Mouse (Mus musculus): ENCODE measurements around the gene Mcub. TPM values are rescaled to one million over a fixed set of nuclear protein-coding genes. Genes with fewer than 3 reads are reported as not detected.

The Mcub gene
- polyA plus RNA-seq, 1 experiment from 2014 or later: 6.6 TPM

DNA sequence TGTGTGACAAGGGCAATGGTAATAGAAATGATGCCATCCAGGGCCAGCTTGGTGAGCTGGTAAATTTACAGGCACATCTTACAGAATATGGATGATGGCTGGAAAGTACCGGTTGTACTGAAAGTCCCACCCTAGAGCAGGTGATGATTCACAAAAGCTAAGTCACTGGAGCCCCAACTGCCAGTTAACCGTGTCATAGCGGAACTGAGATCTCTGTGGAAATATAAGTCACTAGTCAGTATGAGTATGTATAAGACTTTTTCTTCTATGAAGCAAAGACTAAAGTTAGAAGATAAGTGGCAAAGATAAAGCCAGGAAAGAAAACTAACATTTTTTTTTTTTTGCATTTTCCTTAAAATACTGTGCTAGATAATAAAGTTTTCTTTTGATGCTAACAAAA lies 76.9 kb downstream of the Mcub start:
- no peaks in the 10 kb centered on the region for H3K27me3 ChIP-seq (replicated peaks; ENCODE audit: control insufficient read depth, insufficient read depth, low read length)
- H3K4me2 ChIP-seq (ENCODE audit: low read length): no peak overlapping the region
- H3K36me3 ChIP-seq (ENCODE audit: control insufficient read depth, insufficient read depth, low read length): peaks cover 26% of the 10 kb centered on the region; the same call in 1 of the 2 replicates
- H3K9me3 ChIP-seq (replicated peaks; ENCODE audit: control insufficient read depth, low read length): no peaks in the 10 kb centered on the region
- H3K9ac ChIP-seq (ENCODE audit: low read length): no peak overlapping the region
- WGBS: 94% methylated on average over 3 of the region's 3 CpGs
- H3K4me3 ChIP-seq (ENCODE audit: low read depth, low read length): no peak overlapping the region
- DNase-seq (ENCODE audit: low spot score) (no peak), ATAC-seq (no peak)
- H3K4me1 ChIP-seq (ENCODE audit: control insufficient read depth, insufficient read depth, low read length): no peaks in the 10 kb centered on the region
- no peak overlapping the region for H3K27ac ChIP-seq (ENCODE audit: low read depth, low read length)

DNA sequence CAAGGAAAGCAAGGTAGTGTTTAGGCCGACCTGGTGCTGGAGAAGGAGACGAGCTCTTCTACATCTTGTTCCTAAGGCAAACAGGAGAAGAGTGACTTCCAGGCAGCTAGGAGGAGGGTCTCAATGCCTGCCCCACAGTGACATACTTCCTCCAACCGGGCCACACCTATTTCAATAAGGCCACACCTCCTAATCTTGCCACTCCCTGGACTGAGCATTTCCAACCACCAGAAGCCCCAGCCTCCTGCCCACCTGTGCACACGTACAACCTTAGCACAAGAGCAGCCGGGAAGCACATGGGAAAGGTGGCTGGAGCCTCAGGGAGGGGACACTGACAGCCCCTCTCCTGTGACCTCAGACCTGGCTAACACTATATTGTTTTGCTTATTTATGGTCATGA lies 78.0 kb downstream of the Mcub start:
- 90% methylated on average over 5 of the region's 5 CpGs for WGBS
- no peak overlapping the region for H3K4me2 ChIP-seq (ENCODE audit: low read length)
- peaks cover 26% of the 10 kb centered on the region; the same call in 1 of the 2 replicates for H3K36me3 ChIP-seq (ENCODE audit: control insufficient read depth, insufficient read depth, low read length)
- H3K27me3 ChIP-seq (replicated peaks; ENCODE audit: control insufficient read depth, insufficient read depth, low read length): no peaks in the 10 kb centered on the region
- H3K4me3 ChIP-seq (ENCODE audit: low read depth, low read length): no peak overlapping the region
- no peak for DNase-seq (ENCODE audit: low spot score)
- H3K27ac ChIP-seq (ENCODE audit: low read depth, low read length): no peak overlapping the region
- no peak overlapping the region for H3K9ac ChIP-seq (ENCODE audit: low read length)
- no peak for ATAC-seq
- H3K9me3 ChIP-seq (replicated peaks; ENCODE audit: control insufficient read depth, low read length): no peaks in the 10 kb centered on the region
- H3K4me1 ChIP-seq (ENCODE audit: control insufficient read depth, insufficient read depth, low read length): no peaks in the 10 kb centered on the region

DNA sequence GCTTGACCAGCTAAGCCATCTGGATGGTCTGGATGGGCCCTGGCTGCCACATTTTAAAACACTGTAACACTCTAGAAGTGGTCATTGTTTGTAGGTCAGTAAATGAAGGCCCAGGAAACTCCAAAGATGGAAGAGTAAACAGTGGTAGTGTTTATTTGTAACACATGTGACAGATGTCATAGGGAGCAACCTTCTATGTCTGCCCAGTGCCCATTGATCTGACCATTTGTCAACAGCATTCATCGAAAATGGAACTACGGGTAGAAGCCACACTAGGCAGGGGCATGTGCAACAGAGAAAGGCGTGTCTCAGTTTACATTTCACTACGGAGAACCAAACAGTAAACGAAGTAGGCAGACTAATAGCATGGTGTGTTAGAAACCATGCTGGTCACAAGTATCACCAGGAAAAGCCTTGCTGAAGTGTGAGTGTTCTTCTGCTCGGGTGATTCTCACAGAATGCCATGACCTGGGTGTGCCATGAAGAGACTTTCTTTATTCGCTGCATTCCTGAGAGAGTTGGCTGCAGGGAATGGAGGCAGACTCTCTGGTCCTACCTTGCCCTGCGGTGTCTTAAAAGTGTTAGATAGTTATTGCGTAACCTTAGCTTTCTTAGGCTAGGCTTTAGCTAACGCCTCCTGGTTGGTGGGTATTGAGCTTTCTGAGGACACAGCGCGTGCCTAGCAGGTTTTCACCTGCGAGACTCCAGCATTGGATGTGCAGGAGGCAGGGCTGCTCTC lies 82.1 kb downstream of the Mcub start:
- H3K9me3 ChIP-seq (replicated peaks; ENCODE audit: control insufficient read depth, low read length): no peaks in the 10 kb centered on the region
- no peak overlapping the region for H3K4me3 ChIP-seq (ENCODE audit: low read depth, low read length)
- 91% methylated on average over 13 of the region's 13 CpGs for WGBS
- H3K4me2 ChIP-seq (ENCODE audit: low read length): no peak overlapping the region
- H3K4me1 ChIP-seq (ENCODE audit: control insufficient read depth, insufficient read depth, low read length): no peaks in the 10 kb centered on the region
- ATAC-seq (no peak), DNase-seq (ENCODE audit: low spot score) (no peak)
- H3K36me3 ChIP-seq (ENCODE audit: control insufficient read depth, insufficient read depth, low read length): peaks cover 14% of the 10 kb centered on the region; the same call in 1 of the 2 replicates
- H3K27me3 ChIP-seq (replicated peaks; ENCODE audit: control insufficient read depth, insufficient read depth, low read length): no peaks in the 10 kb centered on the region
- H3K27ac ChIP-seq (ENCODE audit: low read depth, low read length): no peak overlapping the region
- H3K9ac ChIP-seq (ENCODE audit: low read length): no peak overlapping the region

DNA sequence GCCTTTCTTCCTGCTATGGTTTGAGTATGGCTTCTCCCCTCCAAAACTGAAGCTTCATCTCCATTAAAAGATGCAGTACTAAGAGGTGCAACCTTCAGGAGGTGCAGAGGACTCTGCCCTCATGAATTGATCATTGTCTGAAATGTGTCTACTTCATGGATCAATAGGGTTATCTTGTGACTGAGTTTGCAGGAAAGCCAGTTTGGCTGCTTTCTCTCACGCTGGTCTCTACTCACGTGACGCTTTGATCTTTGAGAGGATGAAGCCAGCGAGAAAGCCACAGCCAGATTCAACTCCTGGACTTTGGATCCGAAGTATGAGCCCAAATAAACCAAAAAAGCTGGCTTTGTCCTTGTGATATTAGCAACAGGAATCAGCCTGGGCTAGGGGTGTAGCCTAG lies 83.6 kb downstream of the Mcub start:
- DNase-seq (ENCODE audit: low spot score) (no peak), ATAC-seq (no peak)
- WGBS: 91% methylated on average over 5 of the region's 5 CpGs
- Histone ChIP-seq H3K9me3 (replicated peaks; ENCODE audit: control insufficient read depth, low read length) (no peaks in the 10 kb centered on the region), H3K4me3 (ENCODE audit: low read depth, low read length) (no peak overlapping the region), H3K4me1 (ENCODE audit: control insufficient read depth, insufficient read depth, low read length) (no peaks in the 10 kb centered on the region), H3K4me2 (ENCODE audit: low read length) (no peak overlapping the region), H3K9ac (ENCODE audit: low read length) (no peak overlapping the region), H3K27ac (ENCODE audit: low read depth, low read length) (no peak overlapping the region), H3K36me3 (ENCODE audit: control insufficient read depth, insufficient read depth, low read length) (peaks cover 8% of the 10 kb centered on the region; the same call in 1 of the 2 replicates), H3K27me3 (replicated peaks; ENCODE audit: control insufficient read depth, insufficient read depth, low read length) (no peaks in the 10 kb centered on the region)

DNA sequence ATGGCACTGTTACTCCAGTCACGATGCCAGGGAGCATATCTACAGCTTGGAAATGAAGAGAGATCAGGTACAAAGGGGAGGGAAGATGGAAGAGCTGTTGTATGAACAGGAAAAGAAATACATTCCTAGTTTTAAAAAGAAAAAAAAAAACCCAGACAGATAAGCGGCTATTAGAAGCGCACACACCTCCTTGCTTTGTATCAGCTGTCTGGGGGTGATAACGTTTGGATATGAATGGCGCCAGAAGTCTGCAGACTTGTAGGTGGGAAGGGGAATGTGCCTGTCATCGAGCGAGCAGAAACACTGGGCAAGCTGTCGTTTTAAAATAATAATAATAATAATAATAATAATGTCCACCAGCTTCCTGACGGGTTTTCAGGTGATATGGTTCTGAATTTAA lies 84.4 kb downstream of the Mcub start:
- whole genome bisulfite sequencing: 88% methylated on average over 9 of the region's 9 CpGs
- ATAC-seq (no peak), DNase-seq (ENCODE audit: low spot score) (no peak)
- no peaks in the 10 kb centered on the region for H3K27me3 ChIP-seq (replicated peaks; ENCODE audit: control insufficient read depth, insufficient read depth, low read length)
- H3K9ac ChIP-seq (ENCODE audit: low read length): no peak overlapping the region
- H3K4me2 ChIP-seq (ENCODE audit: low read length): no peak overlapping the region
- H3K27ac ChIP-seq (ENCODE audit: low read depth, low read length): no peak overlapping the region
- H3K4me3 ChIP-seq (ENCODE audit: low read depth, low read length): no peak overlapping the region
- no peaks in the 10 kb centered on the region for H3K4me1 ChIP-seq (ENCODE audit: control insufficient read depth, insufficient read depth, low read length)
- peaks cover under 1% of the 10 kb centered on the region; the same call in 1 of the 2 replicates for H3K36me3 ChIP-seq (ENCODE audit: control insufficient read depth, insufficient read depth, low read length)
- H3K9me3 ChIP-seq (replicated peaks; ENCODE audit: control insufficient read depth, low read length): no peaks in the 10 kb centered on the region

DNA sequence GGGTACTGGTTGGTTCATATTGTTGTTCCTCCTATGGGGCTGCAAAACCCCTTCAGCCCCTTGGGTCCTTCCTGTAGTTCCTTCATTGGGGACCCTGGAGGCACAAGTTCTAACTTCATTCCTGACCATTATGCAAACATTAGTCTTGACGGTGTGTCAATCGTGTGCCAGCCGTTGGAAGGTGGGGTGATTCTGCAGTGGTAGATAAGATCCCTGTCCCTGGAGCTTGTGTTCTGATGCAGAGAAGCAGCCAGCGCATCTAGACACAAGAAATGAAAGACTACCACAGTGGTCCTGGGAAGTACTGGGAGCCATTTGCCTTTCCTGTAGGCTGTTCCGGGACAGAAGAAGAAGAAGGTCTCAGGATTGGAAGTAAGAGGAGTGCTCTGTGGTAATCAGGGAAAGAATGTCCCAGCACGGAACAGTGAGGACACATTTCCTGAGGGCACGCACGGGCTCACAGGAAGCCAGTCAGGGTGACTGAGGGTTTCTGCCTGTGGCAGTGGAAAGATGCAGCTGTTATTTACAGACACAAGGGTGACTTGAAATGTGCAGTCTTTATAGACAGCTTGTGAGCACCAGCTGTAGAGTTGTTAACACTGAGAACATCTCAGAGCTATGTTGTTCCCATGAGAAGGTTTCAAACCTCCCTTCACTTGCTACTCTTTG lies 88.9 kb downstream of the Mcub start:
- Histone ChIP-seq H3K4me2 (ENCODE audit: low read length) (no peak overlapping the region), H3K27ac (ENCODE audit: low read depth, low read length) (no peak overlapping the region), H3K27me3 (replicated peaks; ENCODE audit: control insufficient read depth, insufficient read depth, low read length) (no peaks in the 10 kb centered on the region), H3K4me1 (ENCODE audit: control insufficient read depth, insufficient read depth, low read length) (0 out of 2 replicates have a peak, but pooled peaks cover 3% of the 10 kb centered on the region), H3K4me3 (ENCODE audit: low read depth, low read length) (no peak overlapping the region), H3K9me3 (replicated peaks; ENCODE audit: control insufficient read depth, low read length) (no peaks in the 10 kb centered on the region), H3K36me3 (ENCODE audit: control insufficient read depth, insufficient read depth, low read length) (no peaks in the 10 kb centered on the region), H3K9ac (ENCODE audit: low read length) (no peak overlapping the region)
- ATAC-seq (no peak), DNase-seq (ENCODE audit: low spot score) (no peak)
- WGBS: 92% methylated on average over 8 of the region's 8 CpGs

DNA sequence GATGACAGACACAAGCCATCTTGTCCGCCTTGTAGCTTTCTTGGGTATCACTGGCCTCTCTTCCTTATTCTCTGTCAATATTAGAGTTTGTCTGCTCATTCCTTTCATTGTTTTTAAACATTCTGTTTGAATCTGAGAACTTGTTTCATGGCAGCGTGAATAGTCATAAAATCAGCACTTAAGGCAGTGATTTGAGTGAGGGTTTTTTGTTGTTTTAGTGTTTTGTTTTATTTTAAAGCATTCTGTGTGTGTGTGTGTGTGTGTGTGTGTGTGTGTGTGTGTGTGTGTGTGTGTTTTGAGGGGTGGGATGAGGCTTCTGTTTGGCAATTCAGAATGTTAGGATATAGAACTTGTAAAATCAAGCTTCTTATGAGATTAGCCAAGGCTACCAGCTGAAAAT lies 90.1 kb downstream of the Mcub start:
- H3K9ac ChIP-seq (ENCODE audit: low read length): no peak overlapping the region
- no peak overlapping the region for H3K4me3 ChIP-seq (ENCODE audit: low read depth, low read length)

DNA sequence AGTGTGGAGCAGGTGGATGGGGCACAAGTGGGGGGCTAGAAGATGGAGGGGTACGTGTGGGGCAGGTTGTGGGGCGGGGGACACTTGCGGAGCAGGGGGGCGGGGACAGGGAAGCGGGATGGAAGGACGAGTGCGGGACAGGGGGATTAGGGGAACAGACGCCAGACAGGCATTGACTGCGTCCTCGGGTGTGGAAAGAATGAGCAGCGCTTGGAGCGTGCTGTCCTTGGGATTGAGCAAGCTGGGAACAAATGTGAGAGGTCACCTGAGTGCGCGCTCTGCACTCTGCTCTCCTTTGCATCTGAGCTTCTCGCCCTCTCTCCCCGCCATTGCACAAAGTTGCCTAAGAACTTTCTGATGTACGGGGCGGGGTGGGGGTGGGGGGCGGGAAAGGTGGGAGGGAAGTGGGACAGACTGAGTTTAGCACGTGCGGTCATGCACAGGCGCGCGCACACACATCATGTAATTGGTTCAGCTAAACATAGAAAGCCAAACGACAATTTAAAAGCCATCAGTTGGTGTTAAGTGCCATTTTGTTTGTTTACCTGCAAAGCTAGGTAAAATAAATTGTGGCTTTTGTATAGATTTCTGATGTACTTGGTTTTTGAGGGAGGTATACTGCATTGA lies 90.8 kb downstream of the Mcub start:
- Histone ChIP-seq H3K27me3 (replicated peaks; ENCODE audit: control insufficient read depth, insufficient read depth, low read length) (no peaks in the 10 kb centered on the region), H3K4me3 (ENCODE audit: low read depth, low read length) (peak overlapping the region; percentile 63), H3K9me3 (replicated peaks; ENCODE audit: control insufficient read depth, low read length) (no peaks in the 10 kb centered on the region), H3K27ac (ENCODE audit: low read depth, low read length) (peak overlapping the region; percentile 86; the same call in 1 of the 2 replicates), H3K4me1 (ENCODE audit: control insufficient read depth, insufficient read depth, low read length) (0 out of 2 replicates have a peak, but pooled peaks cover 3% of the 10 kb centered on the region), H3K4me2 (ENCODE audit: low read length) (peak overlapping the region; percentile 83), H3K9ac (ENCODE audit: low read length) (peak overlapping the region; percentile 79), H3K36me3 (ENCODE audit: control insufficient read depth, insufficient read depth, low read length) (no peaks in the 10 kb centered on the region)
- DNase-seq (ENCODE audit: low spot score) (peak; percentile 54), ATAC-seq (peak; percentile 58)
- under 1% methylated on average over 25 of the region's 25 CpGs for WGBS

More for the DNA sequence above, 90.1 kb downstream of the Mcub start:
- Histone ChIP-seq H3K4me1 (ENCODE audit: control insufficient read depth, insufficient read depth, low read length) (0 out of 2 replicates have a peak, but pooled peaks cover 3% of the 10 kb centered on the region), H3K36me3 (ENCODE audit: control insufficient read depth, insufficient read depth, low read length) (no peaks in the 10 kb centered on the region), H3K4me2 (ENCODE audit: low read length) (peak overlapping the region; percentile 83), H3K27ac (ENCODE audit: low read depth, low read length) (no peak overlapping the region), H3K27me3 (replicated peaks; ENCODE audit: control insufficient read depth, insufficient read depth, low read length) (no peaks in the 10 kb centered on the region), H3K9me3 (replicated peaks; ENCODE audit: control insufficient read depth, low read length) (no peaks in the 10 kb centered on the region)
- WGBS: 62% methylated on average over 2 of the region's 2 CpGs
- no peak for DNase-seq (ENCODE audit: low spot score)
- no peak for ATAC-seq
